Comparison of ENCODE assay signal across 20 mouse cellular contexts in genomic region chr14:78612111-78612788, GRCm38 (mm10).
DNase-seq lines count a peak whose midpoint lies in the region; ATAC-seq lines count a peak whose summit lies in the region.
"Had no signal": no experiment of that assay in that cellular context is flagged by ENCODE, and none has a peak within 500 bp of the region (broad histone marks: within the 10 kb centered on the region; RNA-seq: fewer than 3 reads in every experiment).

No protein-coding gene starts in this region.

- H3K9me3 ChIP-seq in hindbrain, embryonic 13.5 days: no peaks in the 10 kb centered on the region
- no peaks in the 10 kb centered on the region for H3K9me3 ChIP-seq in hindbrain, embryonic 12.5 days (replicated peaks)
- no peaks in the 10 kb centered on the region for H3K9me3 ChIP-seq in midbrain, embryonic 16.5 days (replicated peaks; ENCODE audit: control insufficient read depth, low read length, poor library complexity, severe bottlenecking)
- no peaks in the 10 kb centered on the region for H3K9me3 ChIP-seq in midbrain, embryonic 11.5 days (ENCODE audit: control insufficient read depth, low read length)
- H3K9me3 ChIP-seq: embryonic facial prominence, embryonic 15.5 days had no signal

- no peak overlapping the region for H3K27ac ChIP-seq in hindbrain, embryonic 13.5 days
- no peak overlapping the region for H3K27ac ChIP-seq in hindbrain, embryonic 12.5 days
- no peak overlapping the region for H3K27ac ChIP-seq in midbrain, embryonic 16.5 days (ENCODE audit: low read length)
- no peak overlapping the region for H3K27ac ChIP-seq in midbrain, embryonic 11.5 days (ENCODE audit: low read depth, low read length)
- H3K27ac ChIP-seq: embryonic facial prominence, embryonic 15.5 days; hindbrain, embryonic 14.5 days; kidney, postnatal 0 days; stomach, postnatal 0 days had no signal

- no peaks in the 10 kb centered on the region for H3K27me3 ChIP-seq in hindbrain, embryonic 13.5 days
- H3K27me3 ChIP-seq in hindbrain, embryonic 12.5 days: no peaks in the 10 kb centered on the region
- H3K27me3 ChIP-seq in midbrain, embryonic 16.5 days (ENCODE audit: control insufficient read depth, insufficient read depth, low read depth, low read length): no peaks in the 10 kb centered on the region
- no peaks in the 10 kb centered on the region for H3K27me3 ChIP-seq in midbrain, embryonic 11.5 days (ENCODE audit: control insufficient read depth, insufficient read depth, low read length)
- H3K27me3 ChIP-seq: embryonic facial prominence, embryonic 15.5 days had no signal

- ATAC-seq in hindbrain, embryonic 13.5 days (ENCODE audit: low FRiP score): 0 out of 2 replicates have a peak, but pooled peaks have one; percentile 28
- ATAC-seq in hindbrain, embryonic 12.5 days (ENCODE audit: low FRiP score): no peak
- ATAC-seq in midbrain, embryonic 16.5 days: peak; percentile 32; the same call in 1 of the 2 replicates
- no peak for ATAC-seq in midbrain, embryonic 11.5 days (ENCODE audit: low FRiP score)
- peak; percentile 84 for ATAC-seq in activated CD4-positive, CD25-positive, alpha-beta regulatory T cell, adult 4 months
- ATAC-seq in monocyte, adult 5-6 weeks (replicated peaks; ENCODE audit: insufficient number of reproducible peaks, low FRiP score, low TSS enrichment, poor library complexity, severe bottlenecking): 0 out of 2 replicates have a peak, but pooled peaks have one; percentile 31
- ATAC-seq in cerebellum, adult (ENCODE audit: insufficient number of reproducible peaks, low FRiP score, low TSS enrichment): no peak
- ATAC-seq: forebrain, embryonic 16.5 days; intestine, postnatal 0 days had no signal

- no peak for DNase-seq in midbrain, embryonic 11.5 days (ENCODE audit: low spot score, missing footprints)
- DNase-seq in urinary bladder, postnatal 36 days (ENCODE audit: low spot score in 2 of 2): no peak
- DNase-seq: adrenal gland, adult 2 months; B cell, adult 2 months; cerebellum, adult 9-11 months; gastrocnemius, postnatal 36 days; heart, postnatal 10 days; right cerebral cortex, adult 18-20 months had no signal

- no peaks in the 10 kb centered on the region; the same call in 1 of the 2 replicates for H3K36me3 ChIP-seq in hindbrain, embryonic 13.5 days
- no peaks in the 10 kb centered on the region for H3K36me3 ChIP-seq in hindbrain, embryonic 12.5 days
- H3K36me3 ChIP-seq in midbrain, embryonic 16.5 days (ENCODE audit: control insufficient read depth, insufficient read depth, low read length): no peaks in the 10 kb centered on the region
- H3K36me3 ChIP-seq in midbrain, embryonic 11.5 days (ENCODE audit: control insufficient read depth, insufficient read depth, low read length): no peaks in the 10 kb centered on the region
- H3K36me3 ChIP-seq: embryonic facial prominence, embryonic 15.5 days had no signal

- no peaks in the 10 kb centered on the region; the same call in 1 of the 2 replicates for H3K4me1 ChIP-seq in hindbrain, embryonic 13.5 days (replicated peaks)
- H3K4me1 ChIP-seq in hindbrain, embryonic 12.5 days: no peaks in the 10 kb centered on the region
- H3K4me1 ChIP-seq in midbrain, embryonic 16.5 days (ENCODE audit: control insufficient read depth, insufficient read depth, low read length): no peaks in the 10 kb centered on the region
- H3K4me1 ChIP-seq in midbrain, embryonic 11.5 days (ENCODE audit: control insufficient read depth, insufficient read depth, low read length): no peaks in the 10 kb centered on the region
- H3K4me1 ChIP-seq: embryonic facial prominence, embryonic 15.5 days had no signal

- H3K9ac ChIP-seq in hindbrain, embryonic 13.5 days: no peak overlapping the region
- H3K9ac ChIP-seq in hindbrain, embryonic 12.5 days: no peak overlapping the region
- H3K9ac ChIP-seq in midbrain, embryonic 16.5 days (ENCODE audit: low read depth, low read length): no peak overlapping the region
- H3K9ac ChIP-seq in midbrain, embryonic 11.5 days (ENCODE audit: low read length): no peak overlapping the region
- H3K9ac ChIP-seq: embryonic facial prominence, embryonic 15.5 days; hindbrain, embryonic 14.5 days had no signal

- WGBS in hindbrain, embryonic 13.5 days: 81% methylated on average over 9 of the region's 9 CpGs
- WGBS in hindbrain, embryonic 12.5 days: 77% methylated on average over 9 of the region's 9 CpGs
- 63% methylated on average over 9 of the region's 9 CpGs for WGBS in midbrain, embryonic 16.5 days
- WGBS in midbrain, embryonic 11.5 days: 72% methylated on average over 9 of the region's 9 CpGs

- H3K4me3 ChIP-seq in hindbrain, embryonic 13.5 days: no peak overlapping the region
- no peak overlapping the region for H3K4me3 ChIP-seq in hindbrain, embryonic 12.5 days
- H3K4me3 ChIP-seq in midbrain, embryonic 16.5 days (ENCODE audit: low read depth, low read length): no peak overlapping the region
- no peak overlapping the region for H3K4me3 ChIP-seq in midbrain, embryonic 11.5 days (ENCODE audit: low read depth, low read length)
- H3K4me3 ChIP-seq: embryonic facial prominence, embryonic 15.5 days had no signal

- H3K4me2 ChIP-seq in hindbrain, embryonic 13.5 days: no peak overlapping the region
- no peak overlapping the region for H3K4me2 ChIP-seq in hindbrain, embryonic 12.5 days (replicated peaks)
- H3K4me2 ChIP-seq in midbrain, embryonic 16.5 days (ENCODE audit: low read length): no peak overlapping the region
- H3K4me2 ChIP-seq in midbrain, embryonic 11.5 days: no peak overlapping the region
- H3K4me2 ChIP-seq: embryonic facial prominence, embryonic 15.5 days; hindbrain, embryonic 14.5 days had no signal

Comparison
In these comparisons a context has a peak if more than half of its experiments do, and no peak if none do; other contexts are left out.
1. ATAC-seq: peak in hindbrain, embryonic 13.5 days (single experiment), midbrain, embryonic 16.5 days (single experiment), activated CD4-positive, CD25-positive, alpha-beta regulatory T cell, adult 4 months (single experiment) and monocyte, adult 5-6 weeks (single experiment); none in hindbrain, embryonic 12.5 days (single experiment), midbrain, embryonic 11.5 days (single experiment) and cerebellum, adult (single experiment).